Mouse (Mus musculus): ENCODE data around the gene Lrfn2. TPM values are rescaled to one million over a fixed set of nuclear protein-coding genes. Genes with fewer than 3 reads are reported as not detected.

The Lrfn2 gene
- polyA plus RNA-seq, 1 experiment from 2014 or later: 1.00 TPM

- H3K9ac ChIP-seq: no peak overlapping the region
- H3K4me3 ChIP-seq: no peak overlapping the region
- ATAC-seq (ENCODE audit: insufficient number of reproducible peaks, low FRiP score, low TSS enrichment, low read depth): no peak
- 39% methylated on average over 6 of the region's 6 CpGs for WGBS
- peaks cover 31% of the 10 kb centered on the region for H3K4me1 ChIP-seq
- H3K4me2 ChIP-seq: no peak overlapping the region
- no peak overlapping the region for H3K27ac ChIP-seq
- no peaks in the 10 kb centered on the region for H3K9me3 ChIP-seq
- H3K27me3 ChIP-seq: no peaks in the 10 kb centered on the region
- no peaks in the 10 kb centered on the region for H3K36me3 ChIP-seq
These were observed 40.7 kb downstream of the Lrfn2 start for GRCm38 (mm10) chr17:48972866-48973265.

- no peak overlapping the region for H3K27ac ChIP-seq
- H3K9ac ChIP-seq: no peak overlapping the region
- no peak overlapping the region for H3K4me2 ChIP-seq
- no peaks in the 10 kb centered on the region for H3K27me3 ChIP-seq
- no peaks in the 10 kb centered on the region for H3K36me3 ChIP-seq
- WGBS: 38% methylated on average over 3 of the region's 3 CpGs
- no peak overlapping the region for H3K4me3 ChIP-seq
- H3K9me3 ChIP-seq: no peaks in the 10 kb centered on the region
- ATAC-seq (ENCODE audit: insufficient number of reproducible peaks, low FRiP score, low TSS enrichment, low read depth): no peak
- peaks cover 33% of the 10 kb centered on the region for H3K4me1 ChIP-seq
These were observed 41.2 kb downstream of the Lrfn2 start for GRCm38 (mm10) chr17:48973394-48973793.

GRCm38 (mm10) chr17:48975055-48975454 lies 42.9 kb downstream of the Lrfn2 start:
- no peaks in the 10 kb centered on the region for H3K9me3 ChIP-seq
- H3K9ac ChIP-seq: no peak overlapping the region
- H3K4me2 ChIP-seq: no peak overlapping the region
- WGBS: 20% methylated on average over 4 of the region's 4 CpGs
- peaks cover 33% of the 10 kb centered on the region for H3K4me1 ChIP-seq
- peak; percentile 52; the same call in 1 of the 2 replicates for ATAC-seq (ENCODE audit: insufficient number of reproducible peaks, low FRiP score, low TSS enrichment, low read depth)
- peak overlapping the region; percentile 69 for H3K27ac ChIP-seq
- no peaks in the 10 kb centered on the region for H3K27me3 ChIP-seq
- H3K36me3 ChIP-seq: no peaks in the 10 kb centered on the region
- no peak overlapping the region for H3K4me3 ChIP-seq

- Histone ChIP-seq H3K4me3 (no peak overlapping the region), H3K27ac (0 out of 2 replicates have a peak overlapping the region, but pooled peaks have one; percentile 52), H3K9me3 (no peaks in the 10 kb centered on the region), H3K4me1 (peaks cover 33% of the 10 kb centered on the region), H3K4me2 (no peak overlapping the region), H3K9ac (no peak overlapping the region), H3K27me3 (no peaks in the 10 kb centered on the region), H3K36me3 (no peaks in the 10 kb centered on the region)
- ATAC-seq (ENCODE audit: insufficient number of reproducible peaks, low FRiP score, low TSS enrichment, low read depth): no peak; the same call in 1 of the 2 replicates
- 21% methylated on average over 5 of the region's 5 CpGs for WGBS
These were observed 44.4 kb downstream of the Lrfn2 start for GRCm38 (mm10) chr17:48976611-48977022.

- Histone ChIP-seq H3K4me3 (no peak overlapping the region), H3K27ac (no peak overlapping the region), H3K9me3 (no peaks in the 10 kb centered on the region), H3K27me3 (peaks cover 5% of the 10 kb centered on the region; the same call in 1 of the 2 replicates), H3K4me2 (no peak overlapping the region), H3K36me3 (no peaks in the 10 kb centered on the region), H3K4me1 (0 out of 2 replicates have a peak, but pooled peaks cover 6% of the 10 kb centered on the region), H3K9ac (no peak overlapping the region)
- 70% methylated on average over 1 of the region's 1 CpGs for WGBS
- no peak for ATAC-seq (ENCODE audit: insufficient number of reproducible peaks, low FRiP score, low TSS enrichment, low read depth)
These were observed 63.2 kb downstream of the Lrfn2 start for GRCm38 (mm10) chr17:48995256-48995993.

GRCm38 (mm10) chr17:48999463-49000227 lies 67.5 kb downstream of the Lrfn2 start:
- Histone ChIP-seq H3K36me3 (no peaks in the 10 kb centered on the region), H3K27ac (no peak overlapping the region), H3K4me1 (0 out of 2 replicates have a peak, but pooled peaks cover 6% of the 10 kb centered on the region), H3K27me3 (peaks cover 5% of the 10 kb centered on the region; the same call in 1 of the 2 replicates), H3K9me3 (no peaks in the 10 kb centered on the region), H3K4me3 (no peak overlapping the region), H3K4me2 (no peak overlapping the region), H3K9ac (no peak overlapping the region)
- peak; percentile 68; the same call in 1 of the 2 replicates for ATAC-seq (ENCODE audit: insufficient number of reproducible peaks, low FRiP score, low TSS enrichment, low read depth)
- 5% methylated on average over 11 of the region's 11 CpGs for WGBS

- Histone ChIP-seq H3K4me3 (no peak overlapping the region), H3K27ac (no peak overlapping the region), H3K4me2 (no peak overlapping the region), H3K9ac (no peak overlapping the region), H3K36me3 (no peaks in the 10 kb centered on the region), H3K9me3 (no peaks in the 10 kb centered on the region), H3K27me3 (no peaks in the 10 kb centered on the region), H3K4me1 (no peaks in the 10 kb centered on the region)
- ATAC-seq (ENCODE audit: insufficient number of reproducible peaks, low FRiP score, low TSS enrichment, low read depth): no peak
- WGBS: 53% methylated on average over 7 of the region's 7 CpGs
These were observed 77.3 kb downstream of the Lrfn2 start for GRCm38 (mm10) chr17:49009384-49010073.

GRCm38 (mm10) chr17:49013876-49014600 lies 81.9 kb downstream of the Lrfn2 start:
- H3K4me2 ChIP-seq: no peak overlapping the region
- H3K36me3 ChIP-seq: no peaks in the 10 kb centered on the region
- H3K9me3 ChIP-seq: no peaks in the 10 kb centered on the region
- no peak overlapping the region for H3K27ac ChIP-seq
- WGBS: 70% methylated on average over 7 of the region's 7 CpGs
- H3K27me3 ChIP-seq: no peaks in the 10 kb centered on the region
- H3K9ac ChIP-seq: no peak overlapping the region
- H3K4me3 ChIP-seq: no peak overlapping the region
- ATAC-seq (ENCODE audit: insufficient number of reproducible peaks, low FRiP score, low TSS enrichment, low read depth): no peak
- 0 out of 2 replicates have a peak, but pooled peaks cover under 1% of the 10 kb centered on the region for H3K4me1 ChIP-seq

- Histone ChIP-seq H3K27ac (no peak overlapping the region), H3K27me3 (no peaks in the 10 kb centered on the region), H3K9me3 (no peaks in the 10 kb centered on the region), H3K4me1 (0 out of 2 replicates have a peak, but pooled peaks cover 2% of the 10 kb centered on the region), H3K9ac (no peak overlapping the region), H3K4me3 (no peak overlapping the region), H3K4me2 (no peak overlapping the region), H3K36me3 (no peaks in the 10 kb centered on the region)
- ATAC-seq (ENCODE audit: insufficient number of reproducible peaks, low FRiP score, low TSS enrichment, low read depth): no peak
- WGBS: 89% methylated on average over 6 of the region's 6 CpGs
These were observed 83.2 kb downstream of the Lrfn2 start for GRCm38 (mm10) chr17:49015368-49015767.

- H3K4me1 ChIP-seq: 0 out of 2 replicates have a peak, but pooled peaks cover 2% of the 10 kb centered on the region
- H3K4me3 ChIP-seq: no peak overlapping the region
- H3K36me3 ChIP-seq: no peaks in the 10 kb centered on the region
- no peaks in the 10 kb centered on the region for H3K27me3 ChIP-seq
- no peak overlapping the region for H3K9ac ChIP-seq
- ATAC-seq (ENCODE audit: insufficient number of reproducible peaks, low FRiP score, low TSS enrichment, low read depth): no peak
- H3K9me3 ChIP-seq: no peaks in the 10 kb centered on the region
- H3K27ac ChIP-seq: no peak overlapping the region
- WGBS: 87% methylated on average over 6 of the region's 6 CpGs
- no peak overlapping the region for H3K4me2 ChIP-seq
These were observed 84.0 kb downstream of the Lrfn2 start for GRCm38 (mm10) chr17:49016229-49016628.

All from limb, embryonic 15.5 days (tissue).